Mouse (Mus musculus): ENCODE measurements at regions not wholly inside any gene's neighbourhood (a gene's known extent, or its start where the extent isn't known, plus 50 kb on each side); places are given as distances from the start of the nearest gene placed in this dataset.

- TF ChIP-seq MAFK (IDR thresholded peaks at IDR 0.05; ENCODE audit: insufficient read depth, low read depth, low read length) (no peak), ZNF384 (IDR thresholded peaks at IDR 0.05; ENCODE audit: low read depth, low read length) (no peak), CHD2 (IDR thresholded peaks at IDR 0.05; ENCODE audit: low read depth, low read length) (no peak), ZC3H11A (IDR thresholded peaks at IDR 0.05; ENCODE audit: borderline replicate concordance, low read depth, low read length) (no peak)
Observed at GRCm38 (mm10) chr9:25374161-25374560, 107.2 kb upstream of the Eepd1 start.
